Mouse (Mus musculus) liver, embryonic 14.5 days (tissue): ENCODE measurements around the gene Dazap2.

Source experiments
- CTCF ChIP-seq: IDR thresholded peaks from 2 replicates; pipeline ENCODE4 v1.5.1; 2016; ENCODE audit warnings: antibody characterized with exemption, low read depth, control low read depth
- EP300 ChIP-seq: IDR thresholded peaks from 2 replicates; pipeline ENCODE4 v1.6.1; 2016; ENCODE audit warnings: antibody characterized with exemption, low read depth

DNA sequence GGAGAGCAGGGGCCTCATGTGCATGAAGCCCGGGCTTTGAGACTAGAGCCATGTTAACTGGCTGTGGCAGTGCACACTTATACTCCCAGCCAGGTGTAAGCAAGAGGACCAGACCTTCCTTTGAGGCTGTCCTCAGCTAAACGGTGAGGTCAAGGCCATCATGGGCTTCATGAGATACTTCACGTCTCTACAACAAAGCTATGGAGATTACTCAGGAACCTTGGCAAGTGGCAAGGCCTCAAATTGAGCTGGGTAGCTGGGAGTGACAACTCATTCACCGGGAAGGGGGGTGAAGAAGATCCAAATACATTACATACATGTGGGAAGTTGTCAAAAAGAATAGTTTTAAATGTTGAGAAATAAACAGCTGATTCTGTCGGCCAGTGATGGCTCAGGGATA, 45.7 kb downstream of the Dazap2 start:
- no peak for TF ChIP-seq EP300
- no peak for TF ChIP-seq CTCF
